Mouse (Mus musculus) heart, postnatal 10 days (tissue): ENCODE measurements at regions not wholly inside any gene's neighbourhood (a gene's known extent, or its start where the extent isn't known, plus 50 kb on each side); places are given as distances from the start of the nearest gene placed in this dataset.

Experiments
- DNase-seq, 2 experiments: peaks; one replicate each; pipeline ENCODE4 v3.0.0; 2021
- intact Hi-C: fragments of 180-260 bp; cut with DNase I; formaldehyde crosslinking; loops from one replicate; pipeline ENCODE4 v1.15.1; 2025

DNA sequence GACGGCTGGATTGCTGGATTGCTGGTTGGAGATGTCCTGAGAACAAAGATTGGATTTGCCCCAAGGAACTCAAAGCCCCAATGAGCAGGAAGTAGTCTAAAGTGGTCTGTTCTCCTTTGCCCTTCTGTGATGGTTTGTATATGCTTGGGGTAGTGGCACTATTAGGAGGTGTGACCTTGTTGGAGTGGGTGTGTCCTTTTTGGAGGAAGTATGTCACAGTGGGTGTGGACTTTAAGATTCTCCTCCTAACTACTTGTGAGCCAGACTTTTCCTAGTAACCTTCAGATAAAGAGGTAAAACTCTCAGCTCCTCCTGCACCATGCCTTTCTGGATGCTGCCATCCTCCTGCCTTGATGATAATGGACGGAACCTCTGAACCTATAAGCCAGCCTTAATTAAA lies 69.1 kb upstream of the Gm47985 start:
- intact Hi-C loops = no loop called here
- no peak for DNase-seq

DNA sequence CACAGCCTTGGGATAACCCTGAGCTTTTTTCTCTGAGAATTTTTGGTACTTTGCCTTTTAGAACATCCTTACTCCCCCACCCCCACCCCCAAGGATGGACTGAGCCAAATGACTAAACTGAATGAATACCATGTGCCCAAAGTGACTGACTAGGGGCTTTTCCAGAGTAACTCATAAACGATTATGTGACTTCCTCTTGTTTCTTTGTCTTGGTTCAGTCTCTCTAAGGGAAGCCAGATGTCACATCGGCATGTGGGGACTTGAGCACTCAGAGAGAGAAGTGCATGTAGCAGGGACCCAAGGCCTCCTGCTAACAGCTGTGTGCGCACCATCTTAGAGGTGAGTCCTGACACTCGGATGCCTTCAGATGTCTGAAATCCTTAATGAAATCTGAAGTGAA lies 63.8 kb upstream of the Gm47985 start:
- intact Hi-C loops = no loop called here
- no peak for DNase-seq

- DNase-seq = no peak
- intact Hi-C loops = no loop called here
Observed at GRCm38 (mm10) chr1:151118982-151119381, 63.4 kb upstream of the Gm47985 start.

- DNase-seq = no peak
- intact Hi-C loops = no loop called here
Observed at GRCm38 (mm10) chr1:151119566-151119965, 62.8 kb upstream of the Gm47985 start.

GRCm38 (mm10) chr1:151121686-151122085 lies 60.7 kb upstream of the Gm47985 start:
- intact Hi-C loops = no loop called here
- no peak for DNase-seq

- DNase-seq = no peak
- intact Hi-C loops = loop anchor here (2.0 kb wide), 1 partner anchor 19 kb away; no protein-coding TSS in a partner anchor
Observed at GRCm38 (mm10) chr1:151123964-151124363, 58.4 kb upstream of the Gm47985 start.

GRCm38 (mm10) chr1:151125028-151125659 lies 57.2 kb upstream of the Gm47985 start:
- intact Hi-C loops = loop anchor here (2.0 kb wide), 1 partner anchor 20 kb away; no protein-coding TSS in a partner anchor
- no peak for DNase-seq

GRCm38 (mm10) chr1:151125764-151126485 lies 56.4 kb upstream of the Gm47985 start:
- DNase-seq = no peak
- intact Hi-C loops = loop anchor here (2.0 kb wide), 1 partner anchor 21 kb away; no protein-coding TSS in a partner anchor

- no peak for DNase-seq
- intact Hi-C loops = no loop called here
Observed at GRCm38 (mm10) chr1:151126756-151127155, 55.6 kb upstream of the Gm47985 start.

DNA sequence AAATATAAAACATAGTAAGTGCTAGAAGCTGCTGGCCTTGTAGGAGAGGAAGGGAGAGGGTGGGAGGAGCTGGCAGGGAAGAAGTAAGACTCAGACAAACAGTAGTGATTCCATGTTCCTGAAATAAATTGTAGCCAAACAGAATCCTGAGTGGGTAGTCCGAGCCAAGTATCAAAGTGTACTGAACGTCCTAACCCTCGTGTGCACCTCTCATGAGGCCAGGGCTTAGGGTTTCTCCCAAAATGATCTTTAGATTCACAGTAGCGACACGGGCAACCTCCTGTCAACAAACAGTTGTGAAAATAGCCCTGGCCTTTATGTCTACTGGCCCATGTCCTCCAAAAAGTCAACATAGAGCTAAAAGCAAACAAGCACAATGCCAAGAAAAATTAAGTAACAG lies 54.3 kb upstream of the Gm47985 start:
- intact Hi-C loops = no loop called here
- DNase-seq = peak; percentile 21 to 56

GRCm38 (mm10) chr1:151128955-151129354 lies 53.4 kb upstream of the Gm47985 start:
- intact Hi-C loops = no loop called here
- DNase-seq = no peak

DNA sequence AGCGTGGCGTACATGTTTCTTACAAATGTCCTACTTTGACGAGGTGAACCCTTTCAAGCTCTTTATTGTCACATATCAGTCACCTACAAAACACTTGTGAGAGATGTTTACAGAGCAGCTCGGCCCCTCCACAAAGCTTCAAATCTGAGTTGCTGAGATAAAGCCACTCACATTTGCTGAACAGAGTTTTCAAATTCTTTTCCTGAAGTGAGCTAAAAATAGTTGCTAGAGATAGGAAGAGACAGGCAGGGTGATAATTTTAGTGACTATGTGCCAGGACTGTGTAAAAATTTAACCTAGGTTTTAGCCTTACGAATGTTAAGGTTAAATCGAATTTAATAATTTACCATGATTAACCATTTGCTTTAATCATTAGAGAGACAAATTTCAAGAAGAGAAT lies 52.3 kb upstream of the Gm47985 start:
- intact Hi-C loops = no loop called here
- peak; percentile 25 to 27 for DNase-seq

DNA sequence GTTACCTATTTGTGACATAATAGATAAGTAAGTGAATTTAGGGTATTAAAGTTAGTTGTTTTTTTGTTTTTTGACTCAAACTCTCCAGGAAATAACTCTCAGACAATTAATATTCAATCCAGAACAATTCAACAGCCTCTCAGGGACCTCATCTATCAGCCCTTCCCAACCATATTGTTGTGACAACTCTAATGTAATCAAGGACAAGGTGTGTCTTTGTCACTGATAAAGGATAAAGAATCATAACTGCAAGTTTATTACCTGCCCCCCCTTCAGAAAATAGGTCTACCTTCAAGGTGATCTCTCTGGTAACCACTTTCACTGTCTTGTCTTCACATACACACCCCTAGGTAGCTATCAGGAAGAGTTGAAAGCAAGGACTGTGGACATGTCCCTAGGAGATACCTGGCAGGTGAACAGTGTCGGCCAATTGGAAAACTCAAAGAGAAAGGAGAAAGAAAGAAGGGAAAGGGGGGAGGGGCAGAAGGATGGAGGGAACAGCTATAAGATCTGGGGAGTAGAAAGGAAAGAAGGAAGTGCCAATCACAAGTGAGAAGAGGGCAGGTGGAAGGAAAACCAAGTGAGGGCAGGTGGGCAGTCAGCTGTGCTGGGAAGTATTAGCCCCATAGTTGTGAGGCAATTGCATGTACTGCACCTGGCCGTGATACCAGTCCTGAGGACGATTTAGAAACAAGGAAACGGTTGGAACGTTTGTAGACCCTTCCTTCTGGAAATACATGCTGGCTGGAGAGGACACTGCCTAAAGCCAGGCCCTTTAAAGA lies 51.3 kb upstream of the Gm47985 start:
- no peak for DNase-seq
- intact Hi-C loops = no loop called here

DNA sequence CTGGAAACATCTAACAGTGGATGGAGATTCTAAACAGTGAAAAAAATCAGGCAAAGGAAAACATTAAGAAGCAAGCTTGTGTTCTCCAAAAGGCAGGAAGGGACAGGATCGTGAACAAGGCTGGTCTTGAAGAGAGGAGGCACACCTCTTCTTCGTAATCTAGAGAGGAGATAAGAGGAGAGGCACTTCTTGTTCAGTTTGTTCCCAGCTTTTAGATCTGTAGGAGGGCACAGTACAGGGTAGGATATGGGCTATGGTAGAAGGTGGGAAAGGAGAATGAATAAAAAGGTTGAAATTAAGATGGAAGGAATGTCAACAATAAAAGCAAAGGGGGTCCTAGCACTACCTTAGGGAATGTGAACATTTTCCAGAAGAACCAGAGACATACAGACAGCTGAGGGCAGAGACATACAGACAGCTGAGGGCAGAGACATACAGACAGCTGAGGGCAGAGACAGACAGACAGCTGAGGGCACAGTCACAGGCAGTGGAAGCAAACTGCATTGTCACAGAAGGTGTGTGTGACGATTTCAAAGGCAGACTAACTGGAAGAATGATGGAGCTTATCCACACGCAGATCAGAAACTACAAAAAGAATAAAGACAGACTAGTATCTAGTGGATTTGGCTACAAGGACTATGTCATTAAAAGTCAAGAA lies 50.6 kb upstream of the Gm47985 start:
- no peak for DNase-seq
- intact Hi-C loops = no loop called here
